Mouse (Mus musculus) gastrocnemius, postnatal 10 days (tissue): ENCODE data around the gene Ero1l. TPM values are rescaled to one million over a fixed set of nuclear protein-coding genes. Genes with fewer than 3 reads are reported as not detected.

Experiments used
- DNase-seq: peaks from one replicate; pipeline ENCODE4 v3.0.0; 2021; ENCODE audit warnings: mixed read lengths
- long read RNA-seq, 2 experiments: library from polyadenylated mRNA; stranded (forward); transcript quantifications; one replicate each; pipeline ENCODE4 v2.0.0; 2021
- total RNA-seq, 2 experiments: library from RNA; stranded (reverse); gene quantifications; 2 replicates each; pipeline ENCODE4 v1.2.3; 2021

The Ero1l gene
- total RNA-seq, result 10 to 100 TPM in 1 of 2 experiments, 1 to 10 TPM in 1; 9.2 to 13.9 TPM
- long read RNA-seq, experiment 1, partial matches to known transcripts, result 1 of 2 reads
- long read RNA-seq, experiment 1, other reads (novel, unspliced or antisense), result 1 of 2 reads
- long read RNA-seq, experiment 2, result 0 reads

GRCm38 (mm10) chr14:45318426-45319236 is at the start of gene Ero1l:
Gene Ero1l (minus strand): TSS chr14:45318771.
- DNase-seq, result peak; percentile 81

- DNase-seq, result no peak
These were observed 46.6 kb upstream of the Ero1l start for GRCm38 (mm10) chr14:45365196-45365587.

DNA sequence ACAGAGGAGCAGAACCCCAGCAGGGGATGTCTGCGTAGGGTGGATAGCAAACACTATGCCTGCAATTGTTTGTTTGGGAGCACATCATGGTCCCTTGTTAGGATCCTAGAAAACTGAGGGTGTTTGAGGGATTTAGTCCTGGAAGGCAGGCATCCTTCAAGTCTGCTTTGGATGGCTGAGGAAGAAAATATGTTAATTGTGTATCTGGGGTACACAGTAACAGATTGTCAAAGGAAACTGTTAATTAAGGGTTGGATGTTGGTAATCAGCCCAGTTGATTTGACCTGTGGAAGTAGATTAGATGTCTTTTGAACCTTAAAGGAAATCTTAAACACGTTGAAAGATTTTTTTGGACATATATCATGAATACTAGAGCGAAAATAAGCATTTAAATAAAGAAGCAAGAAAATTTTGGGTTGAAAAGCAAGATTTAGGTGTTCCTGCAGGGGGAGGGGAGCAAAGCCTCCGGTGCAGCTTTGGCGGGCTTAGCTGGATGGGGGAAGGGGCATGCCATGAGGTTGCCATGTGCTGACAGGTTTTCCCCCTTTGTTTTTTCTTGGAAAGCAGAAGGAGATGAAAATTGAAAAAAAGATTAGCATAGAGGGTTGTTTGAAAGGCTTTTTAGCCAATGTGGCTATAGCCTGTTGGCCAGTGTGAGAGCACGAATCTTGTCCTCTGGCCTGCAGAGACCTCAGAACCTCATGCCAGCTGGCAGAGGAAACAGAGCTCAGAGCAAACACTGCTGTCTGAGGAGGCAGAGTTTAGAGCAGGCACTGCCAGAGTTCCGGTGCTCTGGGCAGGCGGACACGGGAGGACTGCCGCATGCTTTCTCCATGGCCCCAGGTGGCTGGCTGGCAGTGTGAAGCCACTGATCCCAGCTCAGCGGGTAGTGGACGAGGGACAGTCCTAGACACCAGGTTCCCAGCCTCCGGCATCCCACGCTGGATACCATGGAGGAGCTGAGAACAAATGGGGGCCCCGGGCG is 45.9 kb upstream of the Ero1l start:
- peak; percentile 50 for DNase-seq

GRCm38 (mm10) chr14:45350931-45351859 is 32.6 kb upstream of the Ero1l start, which contains the start of gene Styx:
Gene Styx (plus strand): TSS chr14:45351093.
- DNase-seq, result peak; percentile 97

- DNase-seq, result peak; percentile 90
These were observed 11.1 kb upstream of the Ero1l start, which contains the start of gene Psmc6 for GRCm38 (mm10) chr14:45329589-45330181. Gene Psmc6 (plus strand): TSS chr14:45329788.

GRCm38 (mm10) chr14:45329018-45329588 is 10.5 kb upstream of the Ero1l start:
- no peak for DNase-seq

DNA sequence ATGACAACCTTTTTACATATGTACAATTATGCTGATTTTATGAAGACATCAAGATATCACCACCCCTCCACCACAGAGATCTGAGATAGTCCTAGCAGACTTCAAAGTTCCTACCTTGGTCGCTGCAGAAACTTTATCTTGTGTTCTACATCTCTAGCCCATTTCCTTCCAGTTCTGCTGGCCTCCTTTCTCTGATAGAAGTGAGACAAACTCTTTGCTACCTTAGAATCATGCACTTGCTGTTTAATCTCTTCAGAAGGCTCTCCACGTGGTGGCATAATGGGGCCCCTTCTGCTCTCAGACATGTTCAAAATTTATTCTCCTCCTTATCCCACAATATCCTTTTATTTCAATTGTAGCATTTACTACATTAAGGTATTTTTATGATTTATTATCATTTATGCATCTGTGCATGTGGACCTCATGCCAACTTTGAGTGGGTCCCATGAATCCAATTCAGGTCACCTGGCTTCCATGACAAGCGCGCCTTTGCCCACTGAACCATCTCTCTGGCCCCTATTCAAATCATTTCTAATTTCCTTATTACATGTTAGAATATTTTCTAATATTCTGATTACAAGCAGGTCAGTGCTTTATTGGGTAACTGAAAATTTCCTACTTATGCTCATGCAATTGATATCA is 9.6 kb upstream of the Ero1l start:
- DNase-seq, result no peak

DNA sequence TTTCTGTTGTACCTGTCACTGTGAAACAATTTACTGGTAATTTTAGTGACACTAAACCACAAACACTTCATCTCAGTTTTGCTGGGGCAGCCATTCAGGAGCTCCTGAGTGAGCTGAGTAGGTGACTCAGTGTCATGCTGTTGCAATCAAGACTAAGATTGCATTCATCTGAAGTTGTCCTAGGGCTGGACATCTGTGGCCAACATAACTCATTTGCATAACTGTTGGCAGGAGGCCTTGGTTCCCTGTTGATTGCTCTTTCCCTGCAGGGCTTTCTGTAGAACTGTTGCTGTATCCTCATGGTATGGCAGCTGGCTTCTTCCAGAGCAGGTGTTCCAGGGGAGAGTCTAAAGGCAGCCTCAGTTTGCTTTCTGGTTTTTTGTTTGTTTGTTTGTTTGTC is 6.9 kb upstream of the Ero1l start:
- no peak for DNase-seq

DNA sequence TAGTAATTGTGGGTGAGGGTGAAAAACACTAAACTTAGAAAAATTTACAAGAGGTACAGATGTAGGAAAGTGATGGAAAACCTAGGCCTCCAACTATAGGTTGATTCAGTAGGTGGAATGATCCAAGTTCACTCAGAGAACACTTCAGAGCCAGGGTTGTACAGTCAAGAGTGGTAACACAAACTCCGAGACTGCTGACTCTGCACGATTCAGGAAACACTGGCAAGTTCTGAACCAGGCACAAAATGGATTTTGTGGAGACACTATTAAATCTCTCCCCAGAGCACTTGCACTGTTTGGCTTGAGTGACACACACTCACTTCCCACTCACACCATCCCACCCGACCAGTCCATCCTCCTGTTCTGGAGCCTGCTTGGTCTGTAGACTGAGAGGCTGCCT is 4.7 kb upstream of the Ero1l start:
- no peak for DNase-seq

DNA sequence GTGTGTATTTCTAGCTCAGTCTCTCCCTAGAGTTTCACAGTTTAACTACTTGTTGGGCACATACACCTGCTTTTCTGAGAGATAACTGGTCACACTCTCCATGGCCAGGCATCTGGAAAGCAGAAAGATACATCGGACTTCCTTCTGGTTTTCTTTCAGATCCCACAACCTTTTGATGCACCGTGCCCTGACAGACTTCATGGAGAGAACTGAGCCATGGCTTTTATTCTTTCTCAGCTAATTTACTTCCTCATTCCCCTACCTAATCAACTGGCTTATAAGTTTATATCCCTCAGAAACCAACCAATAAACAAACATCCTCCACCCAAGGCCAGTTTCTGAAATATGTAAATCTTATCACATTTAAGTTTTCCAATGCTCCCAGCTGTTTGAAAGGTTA is 3.9 kb upstream of the Ero1l start:
- no peak for DNase-seq

GRCm38 (mm10) chr14:45321622-45322021 is 3.1 kb upstream of the Ero1l start:
- no peak for DNase-seq

DNA sequence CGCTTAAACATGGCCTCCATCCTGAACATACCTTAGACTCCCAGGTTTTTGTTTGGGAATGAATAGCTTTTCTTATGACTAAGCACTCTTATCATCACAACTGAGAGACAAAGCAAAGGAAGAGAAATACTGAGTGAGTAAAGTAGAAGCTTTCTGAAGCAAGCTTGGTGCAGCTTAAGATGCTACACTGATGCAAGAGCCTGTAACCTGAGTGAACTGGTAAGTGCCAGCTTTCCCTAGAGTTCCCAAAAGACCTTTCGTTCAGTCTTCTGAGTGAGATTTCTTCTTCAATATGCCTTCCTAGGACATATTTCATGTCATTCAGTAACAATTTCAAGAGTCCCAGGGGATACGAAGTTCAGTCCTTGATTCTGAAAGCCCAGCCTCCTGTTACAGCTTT is 2.5 kb upstream of the Ero1l start:
- no peak for DNase-seq

- no peak for DNase-seq
These were observed 1.5 kb upstream of the Ero1l start for GRCm38 (mm10) chr14:45320111-45320510.

DNA sequence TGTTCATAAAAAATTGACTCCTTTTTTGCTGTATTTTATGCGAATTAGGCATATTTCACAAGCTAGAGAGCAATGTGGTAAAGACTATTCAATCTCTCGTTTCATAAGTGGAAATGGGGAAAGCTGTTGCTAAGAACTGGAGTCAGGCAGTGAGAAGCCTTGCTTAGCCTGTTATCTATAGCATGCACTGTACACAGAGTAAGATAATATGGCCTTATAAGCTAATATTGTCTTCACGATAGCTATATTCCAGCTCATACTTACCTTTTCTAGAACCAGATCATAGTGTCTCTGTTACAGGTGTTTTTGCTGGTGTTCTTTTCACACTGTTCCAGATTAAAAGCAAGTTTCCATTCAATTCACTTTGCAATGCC is 653 bp upstream of the Ero1l start:
- DNase-seq, result no peak

DNA sequence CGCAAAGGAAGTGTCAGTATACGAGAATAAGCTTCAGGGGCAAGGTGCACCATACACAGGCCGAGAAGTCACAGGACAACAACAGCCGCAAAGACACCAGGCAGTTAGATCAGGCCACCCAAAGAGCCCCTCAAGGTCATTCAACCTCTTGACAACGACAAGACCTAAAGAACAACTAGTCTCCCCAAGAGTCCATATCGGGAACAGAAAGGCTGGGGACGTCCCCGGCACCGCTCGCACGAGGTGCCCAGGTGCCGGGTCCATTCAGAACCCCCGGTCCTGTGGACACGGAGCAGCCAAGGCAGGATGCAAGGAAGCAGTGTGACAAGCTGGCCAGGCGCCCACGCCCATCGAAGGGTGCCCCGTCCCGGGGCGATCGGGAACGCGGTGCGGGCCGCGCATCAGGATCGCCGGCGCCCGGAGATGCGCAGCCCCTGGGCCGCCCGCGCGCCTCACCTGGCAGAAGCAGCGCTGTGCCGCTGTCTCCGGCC is 605 bp downstream of the Ero1l start:
- DNase-seq, result no peak

GRCm38 (mm10) chr14:45316927-45317326 is 1.6 kb downstream of the Ero1l start:
- no peak for DNase-seq

- no peak for DNase-seq
These were observed 8.5 kb downstream of the Ero1l start for GRCm38 (mm10) chr14:45310101-45310500.

DNA sequence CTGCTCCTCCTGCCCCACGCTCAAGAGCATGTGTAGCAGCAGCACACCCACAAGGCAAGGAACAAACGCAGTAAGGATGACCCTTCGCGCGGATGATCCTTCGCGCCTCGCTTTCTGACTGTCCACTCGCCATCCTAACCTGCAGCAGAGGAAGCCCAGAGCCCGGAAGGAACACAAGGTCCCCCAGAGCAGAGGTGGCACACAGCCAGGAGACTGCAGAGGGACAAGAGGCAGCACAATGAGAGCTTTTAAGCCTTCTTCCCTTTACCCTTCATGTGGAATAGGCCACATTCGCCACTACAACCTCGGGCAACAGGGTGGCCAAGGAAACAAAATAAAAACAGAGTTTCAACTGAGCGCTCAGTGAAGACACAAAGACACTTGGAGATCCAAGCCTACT is 8.9 kb downstream of the Ero1l start:
- DNase-seq, result peak; percentile 22

DNA sequence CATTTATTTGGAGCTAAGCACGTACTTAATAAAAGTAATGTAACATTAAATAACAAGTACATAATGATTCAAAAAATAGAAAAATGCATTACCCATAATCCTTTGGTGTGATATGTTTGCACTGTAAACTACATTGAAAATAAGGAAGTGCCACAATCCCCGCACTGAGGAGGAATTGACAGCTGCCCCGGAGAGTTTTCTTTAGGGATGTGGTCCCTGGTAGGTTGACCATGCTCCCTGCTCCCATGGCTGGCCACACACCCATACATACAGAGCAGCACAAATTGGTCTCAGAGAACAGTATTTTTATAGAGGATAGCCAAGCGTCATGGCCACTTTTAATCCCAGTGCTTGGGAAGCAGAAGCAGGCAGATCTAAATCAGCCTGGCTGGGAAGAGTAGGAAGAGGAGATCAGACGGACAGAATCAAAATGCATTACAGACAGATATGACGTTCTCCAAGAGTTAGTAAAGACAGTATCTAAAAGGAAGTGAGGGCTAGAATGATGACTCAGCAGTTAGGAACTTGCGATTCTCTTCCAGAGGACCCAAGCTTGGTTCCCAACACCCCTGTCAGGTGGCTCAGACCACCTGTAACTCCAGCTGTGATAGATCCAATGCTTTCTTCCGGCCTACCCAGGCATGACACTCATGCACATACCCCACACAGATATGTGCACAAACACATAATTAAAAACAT is 10.8 kb downstream of the Ero1l start:
- no peak for DNase-seq
